Mouse (Mus musculus) layer of hippocampus, adult 18-20 months (tissue): ENCODE measurements around the gene Nckap5. TPM values are rescaled to one million over a fixed set of nuclear protein-coding genes. Genes with fewer than 3 reads are reported as not detected.

Experiments
- DNase-seq, 2 experiments: peaks; one replicate each; pipeline ENCODE4 v3.0.0; 2022; ENCODE audit warnings: low spot score in 2 of 2
- total RNA-seq, 2 experiments: library from RNA; stranded (reverse); gene quantifications; 2 replicates each; pipeline ENCODE4 v1.2.3; 2021

Nckap5 gene
- total RNA-seq, 2 experiments from 2014 or later, result 5.6 to 9.4 TPM

- no peak for DNase-seq
Measured at GRCm38 (mm10) chr1:126719733-126720348, 110.8 kb downstream of the Nckap5 start.

- no peak for DNase-seq
Measured at GRCm38 (mm10) chr1:126706611-126707010, 124.0 kb downstream of the Nckap5 start.

GRCm38 (mm10) chr1:126700978-126701320, 129.7 kb downstream of the Nckap5 start:
- DNase-seq, result no peak

- no peak for DNase-seq
Measured at GRCm38 (mm10) chr1:126700063-126700977, 130.3 kb downstream of the Nckap5 start.

GRCm38 (mm10) chr1:126693585-126693984, 137.0 kb downstream of the Nckap5 start:
- DNase-seq, result no peak

GRCm38 (mm10) chr1:126688593-126688992, 142.0 kb downstream of the Nckap5 start:
- peak; percentile 39 to 67 for DNase-seq

GRCm38 (mm10) chr1:126686678-126687077, 143.9 kb downstream of the Nckap5 start:
- peak; percentile 73 to 91 for DNase-seq

- peak; percentile 19 to 70 for DNase-seq
Measured at GRCm38 (mm10) chr1:126683621-126684445, 146.8 kb downstream of the Nckap5 start.

GRCm38 (mm10) chr1:126681773-126682172, 148.8 kb downstream of the Nckap5 start:
- no peak for DNase-seq

- no peak for DNase-seq
Measured at GRCm38 (mm10) chr1:126679348-126679747, 151.3 kb downstream of the Nckap5 start.

GRCm38 (mm10) chr1:126677280-126677679, 153.3 kb downstream of the Nckap5 start:
- no peak for DNase-seq

GRCm38 (mm10) chr1:126676769-126677168, 153.8 kb downstream of the Nckap5 start:
- DNase-seq, result no peak

- no peak for DNase-seq
Measured at GRCm38 (mm10) chr1:126675142-126675541, 155.5 kb downstream of the Nckap5 start.

GRCm38 (mm10) chr1:126673238-126673637, 157.4 kb downstream of the Nckap5 start:
- no peak for DNase-seq

GRCm38 (mm10) chr1:126670507-126670906, 160.1 kb downstream of the Nckap5 start:
- no peak for DNase-seq

GRCm38 (mm10) chr1:126660098-126660999, 170.2 kb downstream of the Nckap5 start:
- DNase-seq, result no peak

- no peak for DNase-seq
Measured at GRCm38 (mm10) chr1:126658731-126659130, 171.9 kb downstream of the Nckap5 start.

GRCm38 (mm10) chr1:126656246-126656645, 174.4 kb downstream of the Nckap5 start:
- DNase-seq, result peak; percentile 81 to 93

- no peak for DNase-seq
Measured at GRCm38 (mm10) chr1:126652085-126652484, 178.5 kb downstream of the Nckap5 start.

GRCm38 (mm10) chr1:126650806-126651205, 179.8 kb downstream of the Nckap5 start:
- DNase-seq, result no peak

- no peak for DNase-seq
Measured at GRCm38 (mm10) chr1:126642751-126643150, 187.8 kb downstream of the Nckap5 start.
